Mouse (Mus musculus) lung, adult 2 months (tissue): ENCODE measurements around the gene Ampd3.

ENCODE experiments used
- CTCF ChIP-seq: fragments of 200-500 bp; IDR thresholded peaks from 2 replicates; pipeline ENCODE4 v1.5.1; 2011; ENCODE audit warnings: mild to moderate bottlenecking, low read length, control low read depth; ENCODE audit not compliant: insufficient read depth
- POLR2A ChIP-seq: fragments of 200-500 bp; IDR thresholded peaks from 2 replicates; pipeline ENCODE4 v1.6.1; 2011; ENCODE audit warnings: low read depth, mild to moderate bottlenecking, control low read depth, low read length, borderline replicate concordance; ENCODE audit errors: extremely low read depth

DNA sequence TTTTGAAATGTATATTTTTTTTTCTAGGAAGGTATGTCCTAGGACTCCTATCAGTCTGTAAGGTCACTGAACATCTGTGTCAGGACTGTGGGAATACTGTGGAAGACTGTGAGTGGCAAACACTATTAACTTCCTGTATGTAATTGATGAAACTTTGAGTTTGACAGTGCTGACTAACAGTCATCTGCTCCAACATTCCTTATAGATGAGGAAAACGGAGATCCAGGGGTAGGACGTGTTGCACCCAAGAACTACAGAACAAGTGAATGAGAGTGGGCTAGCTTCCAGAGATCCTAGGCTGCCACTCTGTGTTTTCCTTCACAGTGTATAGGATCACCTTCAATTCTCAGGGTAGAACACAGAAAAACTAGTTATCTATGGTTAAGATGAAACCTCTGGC is 79.3 kb downstream of the Ampd3 start:
- TF ChIP-seq POLR2A (no peak), CTCF (no peak)
